Mouse (Mus musculus) kidney, embryonic 16.5 days (tissue): ENCODE measurements around the gene Hist2h3c1. TPM values are rescaled to one million over a fixed set of nuclear protein-coding genes. Genes with fewer than 3 reads are reported as not detected.

Experiments
- microRNA-seq: library from miRNA; unstranded; fragments of <30 nt; microRNA quantifications from one replicate; pipeline ENCODE4, GENCODE M21; 2016
- polyA plus RNA-seq: library from polyadenylated mRNA; unstranded; fragments of >200 nt; fragmentation: Nextera tagmentation; extraction: Ambion mirVana; gene quantifications from 2 replicates; pipeline ENCODE4 v1.2.1, GENCODE M21; 2015

The Hist2h3c1 gene
- polyA plus RNA-seq, 1 experiment from 2014 or later = 1.1 TPM

Small RNA genes within 50 kb of the gene (microRNA-seq; reads per million reads assigned to microRNA genes)
- gene Gm44492 = not detected
- not detected for gene Gm47311
- gene Gm47313 = not detected

Other genes with a start within 250 kb of the Hist2h3c1 start
- gene Vps45, start 188.2 kb upstream of the Hist2h3c1 start, polyA plus RNA-seq = 34.9 and 37.0 TPM in 2 replicates
- gene Otud7b, start 142.2 kb upstream of the Hist2h3c1 start, polyA plus RNA-seq = 14.9 and 18.1 TPM in 2 replicates
- gene Mtmr11, start 84.7 kb upstream of the Hist2h3c1 start, polyA plus RNA-seq = 26.3 and 30.8 TPM in 2 replicates
- 186 and 199 TPM in 2 replicates for gene Sf3b4, start 74.4 kb upstream of the Hist2h3c1 start, polyA plus RNA-seq
- gene Sv2a, start 65.5 kb upstream of the Hist2h3c1 start, polyA plus RNA-seq = 5.1 TPM in 2 replicates
- 50.1 and 51.3 TPM in 2 replicates for gene Bola1, start 27.0 kb upstream of the Hist2h3c1 start, polyA plus RNA-seq
- 0.87 TPM in 1 of 2 replicates, not detected in the other for gene Hist2h2ab, start 26.8 kb upstream of the Hist2h3c1 start, polyA plus RNA-seq
- gene Hist2h2ac, start 25.8 kb upstream of the Hist2h3c1 start, polyA plus RNA-seq = 7.0 and 7.5 TPM in 2 replicates
- gene Hist2h2be, start 25.6 kb upstream of the Hist2h3c1 start, polyA plus RNA-seq = 11.1 and 16.9 TPM in 2 replicates
- gene Hist2h3c2, start 7.6 kb upstream of the Hist2h3c1 start, polyA plus RNA-seq = 3.1 and 3.7 TPM in 2 replicates
- 46.3 and 49.3 TPM in 2 replicates for gene Hist2h2aa2, start 6.4 kb upstream of the Hist2h3c1 start, polyA plus RNA-seq
- 12.9 and 14.2 TPM in 2 replicates for gene Hist2h2aa1, start 1.2 kb upstream of the Hist2h3c1 start, polyA plus RNA-seq
- gene Hist2h4, start 16.6 kb downstream of the Hist2h3c1 start, polyA plus RNA-seq = 8.0 and 10.8 TPM in 2 replicates
- gene Hist2h3b, start 22.0 kb downstream of the Hist2h3c1 start, polyA plus RNA-seq = 35.4 and 45.1 TPM in 2 replicates
- gene Hist2h2bb, start 23.1 kb downstream of the Hist2h3c1 start, polyA plus RNA-seq = 14.8 TPM in 2 replicates
- 1.9 and 2.7 TPM in 2 replicates for gene Fcgr1, start 47.3 kb downstream of the Hist2h3c1 start, polyA plus RNA-seq
- 0.25 TPM in 1 of 2 replicates, not detected in the other for gene BC107364, start 205.6 kb downstream of the Hist2h3c1 start, polyA plus RNA-seq